Mouse (Mus musculus) lung, adult 18-20 months (tissue): ENCODE measurements around the gene Kcnj2.

Source experiments
- DNase-seq, 2 experiments: peaks; one replicate each; pipeline ENCODE4 v3.0.0; 2022; ENCODE audit warnings: mixed read lengths in 2 of 2

The Kcnj2 gene

DNA sequence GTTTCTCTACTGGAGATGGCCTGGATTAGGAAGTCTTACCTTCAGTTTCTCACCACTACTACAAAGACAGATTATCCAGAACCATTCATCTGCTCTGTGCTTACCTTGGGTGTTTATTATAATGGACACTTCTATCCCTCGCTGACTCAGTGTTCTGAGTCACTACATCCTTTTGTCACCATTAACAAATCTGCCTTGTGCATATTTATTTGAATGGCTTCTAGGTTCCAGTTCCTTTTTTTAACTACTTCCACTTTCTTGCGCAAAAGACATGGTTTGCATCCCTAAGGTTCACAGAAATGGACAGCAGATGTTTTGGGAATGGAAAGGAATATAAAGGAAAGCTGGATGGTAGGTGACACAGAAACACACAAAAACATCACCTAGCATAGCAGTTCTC, 27.0 kb downstream of the Kcnj2 start:
- no peak for DNase-seq

- DNase-seq = peak; percentile 24 to 28
These were observed 30.6 kb downstream of the Kcnj2 start for GRCm38 (mm10) chr11:111096612-111097011.

DNA sequence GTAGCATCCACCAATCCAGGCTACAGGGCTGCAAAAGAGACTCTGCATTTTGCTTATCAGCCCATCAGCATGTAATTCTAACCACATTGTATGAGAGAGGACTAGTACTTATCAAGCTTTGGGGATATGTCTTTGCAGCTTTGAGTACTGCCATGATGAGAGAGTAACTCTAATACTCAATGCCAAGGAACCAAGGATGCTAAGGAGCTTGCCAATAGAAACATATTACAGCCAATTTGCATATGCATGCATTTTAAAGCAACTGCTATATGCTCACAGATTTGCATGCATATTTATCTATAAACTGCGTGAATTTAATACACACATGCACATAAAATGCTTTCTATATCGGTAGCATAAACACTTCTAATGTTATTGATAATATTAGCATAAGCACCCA, 34.2 kb downstream of the Kcnj2 start:
- no peak for DNase-seq

- DNase-seq = no peak
These were observed 34.7 kb downstream of the Kcnj2 start for GRCm38 (mm10) chr11:111100651-111101050.

GRCm38 (mm10) chr11:111101620-111102176, 35.7 kb downstream of the Kcnj2 start:
- no peak for DNase-seq

GRCm38 (mm10) chr11:111104422-111104821, 38.5 kb downstream of the Kcnj2 start:
- DNase-seq = no peak

- no peak for DNase-seq
These were observed 42.2 kb downstream of the Kcnj2 start for GRCm38 (mm10) chr11:111108130-111108529.

DNA sequence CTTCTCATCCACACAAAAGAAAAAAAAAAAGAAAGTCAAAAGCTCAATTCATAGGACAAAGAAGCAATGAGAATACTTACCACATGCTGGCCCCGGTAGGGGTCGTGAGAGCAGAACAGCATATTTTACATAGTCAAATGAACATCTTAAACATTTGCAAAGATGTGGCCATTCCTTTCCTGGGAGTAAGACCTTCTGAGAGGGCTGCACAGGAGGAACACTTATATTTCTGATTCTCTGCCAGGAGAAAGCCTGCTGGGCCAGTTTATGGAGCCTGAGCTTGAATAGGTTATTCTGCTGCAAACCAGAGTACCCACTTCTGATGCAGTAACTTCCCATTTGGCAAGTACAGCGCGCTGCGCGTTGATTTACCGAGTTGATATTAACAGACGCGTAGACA, 55.5 kb downstream of the Kcnj2 start:
- peak; percentile 64 to 79 for DNase-seq

- DNase-seq = no peak
These were observed 57.4 kb downstream of the Kcnj2 start for GRCm38 (mm10) chr11:111123324-111123723.

DNA sequence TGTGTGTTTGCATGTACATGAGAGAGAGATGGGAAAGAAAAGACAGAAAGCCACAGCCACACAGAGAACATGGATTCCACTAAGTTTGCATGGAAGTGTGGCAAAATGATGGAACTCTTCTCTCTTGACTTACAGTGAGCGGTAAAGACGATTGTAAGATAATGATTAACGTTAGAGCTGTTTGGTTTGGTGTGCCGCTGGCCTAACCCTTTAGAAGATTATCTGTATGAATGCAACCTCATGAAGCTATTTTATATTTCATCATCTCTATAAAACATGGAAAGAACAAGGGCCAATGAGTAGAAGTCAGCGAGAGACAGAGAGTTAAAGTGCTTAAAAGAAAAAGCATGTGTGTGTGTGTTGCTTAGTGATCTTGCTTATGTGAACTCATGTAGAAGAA, 60.0 kb downstream of the Kcnj2 start:
- no peak for DNase-seq
